Mouse (Mus musculus): ENCODE data around the gene Ucn2. TPM values are rescaled to one million over a fixed set of nuclear protein-coding genes. Genes with fewer than 3 reads are reported as not detected.

Ucn2 gene
- total RNA-seq, 2 experiments from 2014 or later: 0.23 to 0.24 TPM

DNA sequence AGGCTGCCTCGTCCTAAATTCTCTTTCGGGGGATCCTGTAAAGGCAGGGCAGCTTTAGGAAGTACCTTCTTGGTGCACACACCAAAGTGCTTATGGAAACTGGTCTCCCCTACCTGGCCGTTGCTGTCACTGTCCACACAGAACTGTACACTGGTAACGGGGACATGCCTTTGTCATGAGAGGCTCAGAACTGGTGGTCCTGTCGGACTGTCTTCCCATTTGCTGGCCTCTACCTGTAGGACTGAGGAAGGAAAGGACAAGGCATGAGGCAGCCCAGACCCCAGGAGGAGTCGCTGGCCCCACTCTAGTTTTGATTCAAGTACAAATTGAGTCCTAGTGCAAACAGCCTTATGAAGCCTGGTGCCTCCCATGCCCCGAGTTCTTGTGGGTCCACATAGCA lies 45.2 kb downstream of the Ucn2 start:
- DNase-seq: no peak

DNA sequence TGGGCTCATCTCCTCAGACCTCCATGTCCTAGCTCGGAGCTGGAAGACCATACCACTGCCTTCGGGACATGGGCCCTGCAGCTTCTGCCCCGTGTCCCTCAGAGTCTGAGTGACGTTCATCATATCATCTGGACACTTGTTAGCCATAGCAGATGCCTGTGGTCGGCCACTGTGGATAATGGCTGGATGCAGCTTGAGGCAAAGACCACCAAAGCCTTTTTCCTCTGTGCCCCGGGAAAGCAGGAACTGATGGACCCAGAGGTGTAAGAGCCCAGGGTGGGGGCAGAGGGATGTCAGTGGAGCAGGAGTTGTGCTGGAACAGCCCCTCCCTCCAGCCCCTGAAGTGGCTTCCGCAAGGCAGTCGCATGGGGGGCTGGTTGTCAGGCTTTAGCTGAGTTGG lies 45.9 kb downstream of the Ucn2 start:
- no peak for DNase-seq

DNA sequence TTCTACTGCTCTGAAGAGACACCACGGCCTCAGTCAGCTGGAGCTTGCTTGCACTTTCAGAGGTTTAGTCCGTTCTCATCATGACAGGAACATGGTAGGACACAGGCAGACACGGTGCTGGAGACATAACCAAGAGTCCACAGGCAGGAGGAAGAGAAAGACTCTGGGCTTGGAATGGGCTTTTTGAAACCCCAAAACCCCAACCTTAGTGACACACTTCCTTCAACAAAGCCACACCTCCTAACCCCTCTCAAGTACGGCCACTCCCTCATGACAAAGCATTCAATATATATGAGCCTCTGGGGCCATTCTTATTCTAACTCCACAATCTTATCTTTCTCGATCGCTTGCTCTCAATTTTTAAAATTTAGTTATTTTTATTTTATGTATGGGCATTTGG lies 46.6 kb downstream of the Ucn2 start:
- DNase-seq: no peak

Small RNAs within 50 kb of the gene (microRNA-seq; reads per million reads assigned to microRNA genes)
- gene Mir711 (ENCODE audit: borderline replicate concordance in 2 of 2): 0 reads per million in 2 experiments

Other genes starting within 250 kb of the Ucn2 start
- gene Ip6k2, start 202.2 kb upstream of the Ucn2 start, total RNA-seq (2021): 10 to 100 TPM; 14.6 to 17.8 TPM
- gene Nckipsd, start 177.6 kb upstream of the Ucn2 start, total RNA-seq (2021): 1 to 10 TPM; 3.8 TPM
- under 1 TPM in 1 of 2 experiments, not detected in 1; 0.03 TPM for gene Celsr3, start 159.7 kb upstream of the Ucn2 start, total RNA-seq (2021)
- 10 to 100 TPM; 12.0 to 16.7 TPM for gene Slc26a6, start 132.7 kb upstream of the Ucn2 start, total RNA-seq (2021)
- gene Tmem89, start 71.4 kb upstream of the Ucn2 start, total RNA-seq (2021): not detected
- gene Uqcrc1, start 49.4 kb upstream of the Ucn2 start, total RNA-seq (2021): 1,000 to 10,000 TPM; 1,091 to 1,107 TPM
- 1 to 10 TPM; 1.6 to 3.5 TPM for gene Col7a1, start 32.4 kb upstream of the Ucn2 start, total RNA-seq (2021)
- 10 to 100 TPM; 20.4 to 32.4 TPM for gene Pfkfb4, start 5.8 kb downstream of the Ucn2 start, total RNA-seq (2021)
- 10 to 100 TPM; 12.9 to 21.6 TPM for gene Shisa5, start 52.6 kb downstream of the Ucn2 start, total RNA-seq (2021)
- gene Trex1, start 73.7 kb downstream of the Ucn2 start, total RNA-seq (2021): 10 to 100 TPM in 1 of 2 experiments, 1 to 10 TPM in 1; 9.7 to 10.5 TPM
- gene Atrip, start 88.1 kb downstream of the Ucn2 start, total RNA-seq (2021): 1 to 10 TPM; 7.9 to 8.4 TPM
- gene Ccdc51, start 96.5 kb downstream of the Ucn2 start, total RNA-seq (2021): 1 to 10 TPM; 6.9 to 7.5 TPM
- 100 to 1,000 TPM; 238 to 253 TPM for gene Tma7, start 96.6 kb downstream of the Ucn2 start, total RNA-seq (2021)
- gene Plxnb1, start 109.4 kb downstream of the Ucn2 start, total RNA-seq (2021): 1 to 10 TPM; 1.0 to 1.7 TPM
- not detected for gene Fbxw21, start 176.0 kb downstream of the Ucn2 start, total RNA-seq (2021)
- not detected for gene Fbxw13, start 210.0 kb downstream of the Ucn2 start, total RNA-seq (2021)
- not detected for gene Fbxw20, start 248.7 kb downstream of the Ucn2 start, total RNA-seq (2021)